Mouse (Mus musculus) kidney, adult 2 months (tissue): ENCODE results near the gene Spcs3. TPM values are rescaled to one million over a fixed set of nuclear protein-coding genes. Genes with fewer than 3 reads are reported as not detected.
A peak's percentile ranks its signal among the peaks of the same experiment; 100 is the strongest.
"Not testable (repeated sequence)": the region's sequence is repeated elsewhere in the genome, so short reads cannot be mapped to it uniquely, and the experiment has no call there.

Experiments used
- DNase-seq: peaks from one replicate; pipeline ENCODE4 v3.0.0; 2021
- H3K27ac ChIP-seq: fragments of 200-500 bp; 2 replicates; pipeline ENCODE4 v1.5.1; 2012; ENCODE audit warnings: low read depth, low read length, control low read depth, inconsistent platforms; ENCODE audit not compliant: insufficient read depth
- H3K27me3 ChIP-seq: fragments of 200-500 bp; replicated peaks from 2 replicates; pipeline ENCODE4 v1.6.1; 2012; ENCODE audit warnings: mild to moderate bottlenecking, moderate library complexity, low read length, inconsistent platforms; ENCODE audit not compliant: control insufficient read depth, insufficient read depth
- H3K36me3 ChIP-seq: fragments of 200-500 bp; 2 replicates; pipeline ENCODE4 v1.6.1; 2012; ENCODE audit warnings: mild to moderate bottlenecking, moderate library complexity, low read length, inconsistent platforms; ENCODE audit not compliant: control insufficient read depth, insufficient read depth
- H3K4me1 ChIP-seq: fragments of 200-500 bp; 2 replicates; pipeline ENCODE4 v1.6.1; 2011; ENCODE audit warnings: low read length; ENCODE audit not compliant: control insufficient read depth, insufficient read depth
- H3K4me3 ChIP-seq: fragments of 200-500 bp; 2 replicates; pipeline ENCODE4 v1.5.1; 2011; ENCODE audit warnings: mild to moderate bottlenecking, low read depth, low read length, control low read depth; ENCODE audit not compliant: insufficient read depth
- CTCF ChIP-seq: fragments of 200-500 bp; conservative IDR thresholded peaks from 2 replicates; pipeline ENCODE4 v1.5.1; 2011; ENCODE audit warnings: low read depth, mild to moderate bottlenecking, control low read depth, low read length, moderate library complexity, mixed read lengths; ENCODE audit not compliant: insufficient read depth, insufficient read length
- POLR2A ChIP-seq: fragments of 200-500 bp; IDR thresholded peaks from one replicate; pipeline ENCODE4 v1.6.1; 2011; ENCODE audit warnings: low read depth, low read length, control low read depth
- WGBS: fragments of 180-500 bp; shearing (Covaris S2); methylation state at CpG from one replicate; pipeline ENCODE4 v1.1.7; 2018; 5-methylcytosine and 5-hydroxymethylcytosine counted together
- polyA plus RNA-seq: library from polyadenylated mRNA; depleted of rRNA; stranded (reverse); fragments of >200 nt; gene quantifications from 2 replicates; pipeline ENCODE4 v1.2.3, GENCODE M21; 2012

Spcs3 gene
- polyA plus RNA-seq, 1 experiment = 17.9 TPM

DNA sequence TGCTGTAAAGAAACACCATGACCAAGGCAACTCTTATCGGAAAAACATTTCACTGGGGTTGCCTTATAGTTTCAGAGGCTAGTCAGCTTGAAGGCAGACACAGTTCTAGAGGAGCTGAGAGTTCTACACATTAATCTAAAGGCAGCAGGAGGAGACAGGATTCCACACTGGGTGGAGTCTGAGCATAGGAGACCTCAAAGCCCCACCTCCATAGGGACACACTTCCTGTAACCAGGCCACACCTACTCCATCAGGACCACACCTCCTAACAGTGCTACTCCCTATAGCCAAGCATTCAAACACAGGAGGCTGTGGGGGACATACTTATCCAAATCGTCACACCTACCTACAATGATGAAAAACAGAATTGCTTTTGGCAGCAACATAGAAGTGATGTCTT, 4.2 kb downstream of the Spcs3 start:
- H3K36me3 ChIP-seq = no peaks in the 10 kb centered on the region; the same call in 1 of the 2 replicates
- WGBS = 85% methylated on average over 2 of the region's 2 CpGs
- no peaks in the 10 kb centered on the region for H3K27me3 ChIP-seq
- DNase-seq = no peak
- peaks cover 3% of the 10 kb centered on the region; the same call in 1 of the 2 replicates for H3K4me1 ChIP-seq
- no peak overlapping the region for H3K4me3 ChIP-seq
- TF ChIP-seq POLR2A (no peak), CTCF (no peak)
- no peak overlapping the region for H3K27ac ChIP-seq

GRCm38 (mm10) chr8:54520516-54520915, 9.3 kb downstream of the Spcs3 start:
- H3K36me3 ChIP-seq = no peaks in the 10 kb centered on the region; the same call in 1 of the 2 replicates
- DNase-seq = no peak
- H3K27ac ChIP-seq = peak overlapping the region; percentile 23; the same call in 1 of the 2 replicates
- WGBS = 51% methylated on average over 4 of the region's 4 CpGs
- no peaks in the 10 kb centered on the region for H3K27me3 ChIP-seq
- no peak for TF ChIP-seq POLR2A
- no peak for TF ChIP-seq CTCF
- H3K4me3 ChIP-seq = no peak overlapping the region
- peaks cover 6% of the 10 kb centered on the region for H3K4me1 ChIP-seq

- no peak for TF ChIP-seq POLR2A
- no peak for TF ChIP-seq CTCF
- H3K27ac ChIP-seq = peak overlapping the region; percentile 88
- no peaks in the 10 kb centered on the region; the same call in 1 of the 2 replicates for H3K36me3 ChIP-seq
- no peaks in the 10 kb centered on the region for H3K27me3 ChIP-seq
- 44% methylated on average over 10 of the region's 10 CpGs for WGBS
- peaks cover 6% of the 10 kb centered on the region for H3K4me1 ChIP-seq
- DNase-seq = peak; percentile 87
- no peak overlapping the region for H3K4me3 ChIP-seq
Measured at GRCm38 (mm10) chr8:54518756-54519460, 10.9 kb downstream of the Spcs3 start.

GRCm38 (mm10) chr8:54512200-54512599, 17.6 kb downstream of the Spcs3 start:
- 72% methylated on average over 5 of the region's 5 CpGs for WGBS
- not testable (repeated sequence) for H3K27ac ChIP-seq, H3K36me3 ChIP-seq, DNase-seq, H3K27me3 ChIP-seq, H3K4me3 ChIP-seq, H3K4me1 ChIP-seq

GRCm38 (mm10) chr8:54511791-54512190, 18.0 kb downstream of the Spcs3 start:
- 81% methylated on average over 3 of the region's 3 CpGs for WGBS
- Histone ChIP-seq H3K27me3 (peaks cover 1% of the 10 kb centered on the region; the same call in 1 of the 2 replicates), H3K4me3 (no peak overlapping the region), H3K4me1 (no peaks in the 10 kb centered on the region), H3K36me3 (no peaks in the 10 kb centered on the region; the same call in 1 of the 2 replicates), H3K27ac (no peak overlapping the region)
- TF ChIP-seq POLR2A = no peak
- TF ChIP-seq CTCF = no peak
- no peak for DNase-seq

DNA sequence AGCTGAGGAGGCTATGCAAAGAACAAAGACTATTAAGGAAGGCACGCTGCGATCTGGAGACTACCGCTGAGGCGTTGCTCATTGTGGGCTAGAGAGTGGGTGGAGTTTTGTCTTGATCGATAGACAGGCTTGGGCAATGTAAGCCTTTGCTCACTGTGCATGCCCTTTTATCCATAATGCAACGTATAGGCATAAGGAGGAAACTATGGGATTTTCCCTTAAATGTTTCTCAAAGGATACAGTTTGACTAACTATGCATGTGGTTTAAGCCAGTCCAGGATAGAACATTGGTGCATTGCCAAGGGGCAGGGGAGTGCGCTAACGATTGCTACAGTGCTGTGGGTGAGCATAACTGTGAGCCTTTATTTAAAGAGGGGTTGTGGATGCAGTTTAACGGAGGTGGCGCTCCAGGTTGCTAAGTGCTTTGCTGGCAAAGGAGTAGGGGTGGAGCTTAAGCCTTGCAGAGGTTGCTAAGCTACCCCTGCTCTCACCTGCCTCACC, 20.5 kb downstream of the Spcs3 start:
- WGBS = 5% methylated on average over 10 of the region's 10 CpGs
- DNase-seq = peak; percentile 28
- Histone ChIP-seq H3K27ac (no peak overlapping the region), H3K4me3 (0 out of 2 replicates have a peak overlapping the region, but pooled peaks have one; percentile 9), H3K36me3 (no peaks in the 10 kb centered on the region), H3K4me1 (no peaks in the 10 kb centered on the region), H3K27me3 (peaks cover 1% of the 10 kb centered on the region; the same call in 1 of the 2 replicates)
- TF ChIP-seq CTCF = no peak; the same call in 1 of the 2 replicates
- no peak for TF ChIP-seq POLR2A

DNA sequence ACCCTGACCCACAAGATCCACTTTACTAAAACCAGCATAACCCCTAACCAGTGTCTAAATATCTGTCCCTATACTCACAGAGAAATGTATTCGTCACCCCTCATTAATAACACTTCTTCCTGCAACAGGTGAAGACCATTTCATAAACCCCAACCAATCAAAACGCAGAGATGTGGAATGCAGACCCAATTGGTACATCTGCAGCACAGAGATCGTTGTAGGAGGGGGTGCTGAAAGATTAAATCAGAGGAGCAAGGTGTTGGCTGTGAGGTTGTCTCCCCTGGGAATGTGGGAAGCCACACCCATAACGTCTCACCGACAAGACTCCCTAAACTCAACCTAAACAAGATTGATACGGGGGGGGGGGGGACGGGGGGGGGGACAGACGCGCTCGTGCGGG, 21.0 kb downstream of the Spcs3 start:
- no peak for TF ChIP-seq CTCF
- no peak for TF ChIP-seq POLR2A
- Histone ChIP-seq H3K4me1 (no peaks in the 10 kb centered on the region), H3K27ac (no peak overlapping the region), H3K36me3 (no peaks in the 10 kb centered on the region), H3K4me3 (no peak overlapping the region), H3K27me3 (peaks cover 1% of the 10 kb centered on the region; the same call in 1 of the 2 replicates)
- no peak for DNase-seq
- 6% methylated on average over 10 of the region's 11 CpGs for WGBS
